Mouse (Mus musculus) heart, adult 8-10 months (tissue): Measurements from ENCODE around the gene Nop53. TPM values are rescaled to one million over a fixed set of nuclear protein-coding genes. Genes with fewer than 3 reads are reported as not detected.
"Not testable (repeated sequence)": the region's sequence is repeated elsewhere in the genome, so short reads cannot be mapped to it uniquely, and the experiment has no call there.

ENCODE experiments used
- DNase-seq: peaks from one replicate; pipeline ENCODE4 v3.0.0; 2022; ENCODE audit warnings: low spot score
- total RNA-seq, 4 experiments: library from RNA; stranded (reverse); gene quantifications; 2 replicates each; pipeline ENCODE4 v1.2.4; 2022

The Nop53 gene
- total RNA-seq, 4 experiments from 2014 or later, result 121 to 147 (median 136) TPM

- DNase-seq, result no peak
Observed at GRCm38 (mm10) chr7:15920645-15921190, 25.2 kb downstream of the Nop53 start.

GRCm38 (mm10) chr7:15919947-15920346, 25.9 kb downstream of the Nop53 start:
- no peak for DNase-seq

GRCm38 (mm10) chr7:15918371-15918770, 27.5 kb downstream of the Nop53 start:
- no peak for DNase-seq

GRCm38 (mm10) chr7:15916996-15917395, 28.9 kb downstream of the Nop53 start:
- DNase-seq, result no peak

GRCm38 (mm10) chr7:15916134-15916723, 29.6 kb downstream of the Nop53 start:
- no peak for DNase-seq

GRCm38 (mm10) chr7:15915695-15916094, 30.2 kb downstream of the Nop53 start:
- DNase-seq, result not testable (repeated sequence)

- no peak for DNase-seq
Observed at GRCm38 (mm10) chr7:15914751-15915150, 31.1 kb downstream of the Nop53 start.

GRCm38 (mm10) chr7:15914252-15914651, 31.6 kb downstream of the Nop53 start:
- DNase-seq, result peak; percentile 33

GRCm38 (mm10) chr7:15912183-15912582, 33.7 kb downstream of the Nop53 start:
- peak; percentile 50 for DNase-seq

- DNase-seq, result no peak
Observed at GRCm38 (mm10) chr7:15910521-15910920, 35.4 kb downstream of the Nop53 start.

GRCm38 (mm10) chr7:15907971-15908590, 37.8 kb downstream of the Nop53 start:
- DNase-seq, result no peak

- no peak for DNase-seq
Observed at GRCm38 (mm10) chr7:15906602-15907001, 39.3 kb downstream of the Nop53 start.

- no peak for DNase-seq
Observed at GRCm38 (mm10) chr7:15905861-15906260, 40.0 kb downstream of the Nop53 start.

- DNase-seq, result no peak
Observed at GRCm38 (mm10) chr7:15901366-15902048, 44.4 kb downstream of the Nop53 start.

GRCm38 (mm10) chr7:15894251-15894650, 51.6 kb downstream of the Nop53 start:
- DNase-seq, result no peak

Other genes with a start within 250 kb of the Nop53 start
- gene Obox5, start 195.9 kb downstream of the Nop53 start, total RNA-seq, result not detected
- gene Obox6, start 106.4 kb downstream of the Nop53 start, total RNA-seq, result not detected
- not detected for gene Crx, start 66.1 kb downstream of the Nop53 start, total RNA-seq
- gene Crxos, start 63.5 kb downstream of the Nop53 start, total RNA-seq, result not detected
- 100 to 1,000 TPM; 183 to 219 (median 204) TPM for gene Selenow, start 23.7 kb downstream of the Nop53 start, total RNA-seq
- gene Ehd2, start 21.5 kb upstream of the Nop53 start, total RNA-seq, result 10 to 100 TPM; 54.4 to 95.0 (median 82.9) TPM
- 1 to 10 TPM; 5.7 to 8.6 (median 7.7) TPM for gene Bicra, start 101.8 kb upstream of the Nop53 start, total RNA-seq
- not detected for gene Zfp541, start 115.7 kb upstream of the Nop53 start, total RNA-seq
- 100 to 1,000 TPM in 1 of 4 experiments, 10 to 100 TPM in 3; 76.5 to 101 (median 84.9) TPM for gene Napa, start 152.4 kb upstream of the Nop53 start, total RNA-seq
- 10 to 100 TPM; 20.1 to 25.7 (median 23.5) TPM for gene Kptn, start 173.8 kb upstream of the Nop53 start, total RNA-seq
- under 1 TPM; 0.66 to 0.84 (median 0.70) TPM for gene Slc8a2, start 183.8 kb upstream of the Nop53 start, total RNA-seq
- gene Meis3, start 229.0 kb upstream of the Nop53 start, total RNA-seq, result 1 to 10 TPM; 4.7 to 6.1 (median 5.2) TPM